Mouse (Mus musculus): ENCODE measurements around the gene Pqlc3.
"Not testable (repeated sequence)": the region's sequence is repeated elsewhere in the genome, so short reads cannot be mapped to it uniquely, and the experiment has no call there.

Pqlc3 gene

GRCm38 (mm10) chr12:16999739-17000497 lies at the start of gene Pqlc3:
Pqlc3 (minus strand) TSS chr12:17000408.
- peak; percentile 91 for DNase-seq

DNA sequence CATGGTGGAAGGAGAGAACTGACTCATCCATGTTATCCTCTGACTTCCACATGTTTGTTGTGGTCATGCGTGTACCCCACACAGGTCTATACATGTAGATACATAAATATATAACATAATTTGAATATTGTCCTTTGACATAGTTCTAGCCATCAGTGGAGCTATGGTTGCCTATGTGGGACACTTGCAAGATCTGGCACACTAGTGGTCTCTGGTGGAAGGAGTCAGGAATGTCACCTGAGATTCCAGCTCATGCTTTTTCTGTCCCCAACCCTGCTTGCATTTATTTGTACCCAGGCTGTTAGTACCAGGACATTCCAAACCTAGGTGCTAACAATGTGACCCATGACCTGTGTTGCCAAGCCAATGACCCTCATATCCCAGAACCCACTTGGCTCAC lies 49.6 kb upstream of the Pqlc3 start:
- DNase-seq: no peak

- DNase-seq: no peak
These were observed 48.9 kb upstream of the Pqlc3 start for GRCm38 (mm10) chr12:17048979-17049612.

GRCm38 (mm10) chr12:17043311-17043710 lies 43.1 kb upstream of the Pqlc3 start:
- DNase-seq: no peak

- DNase-seq: no peak
These were observed 40.4 kb upstream of the Pqlc3 start for GRCm38 (mm10) chr12:17040567-17040966.

GRCm38 (mm10) chr12:17039415-17039814 lies 39.2 kb upstream of the Pqlc3 start:
- no peak for DNase-seq

DNA sequence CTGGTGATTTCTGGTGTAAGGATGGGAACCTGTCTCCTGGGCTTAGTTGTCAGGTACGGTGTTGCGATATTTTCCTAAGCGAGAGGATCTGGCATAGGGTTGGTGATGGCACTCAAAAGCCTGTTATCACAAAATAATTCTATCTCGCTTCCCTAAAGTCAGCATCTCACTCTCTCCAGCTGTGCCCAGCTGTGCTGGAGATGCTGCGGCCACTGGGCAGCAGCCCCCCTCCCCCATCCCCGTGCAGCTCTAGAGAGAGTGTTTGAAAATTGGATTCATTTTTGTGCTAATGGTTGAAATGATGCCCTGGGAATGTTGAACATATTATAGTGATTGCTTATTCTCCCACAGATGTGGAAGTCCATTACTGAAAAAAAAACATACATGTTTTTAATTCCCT lies 38.0 kb upstream of the Pqlc3 start:
- DNase-seq: no peak

DNA sequence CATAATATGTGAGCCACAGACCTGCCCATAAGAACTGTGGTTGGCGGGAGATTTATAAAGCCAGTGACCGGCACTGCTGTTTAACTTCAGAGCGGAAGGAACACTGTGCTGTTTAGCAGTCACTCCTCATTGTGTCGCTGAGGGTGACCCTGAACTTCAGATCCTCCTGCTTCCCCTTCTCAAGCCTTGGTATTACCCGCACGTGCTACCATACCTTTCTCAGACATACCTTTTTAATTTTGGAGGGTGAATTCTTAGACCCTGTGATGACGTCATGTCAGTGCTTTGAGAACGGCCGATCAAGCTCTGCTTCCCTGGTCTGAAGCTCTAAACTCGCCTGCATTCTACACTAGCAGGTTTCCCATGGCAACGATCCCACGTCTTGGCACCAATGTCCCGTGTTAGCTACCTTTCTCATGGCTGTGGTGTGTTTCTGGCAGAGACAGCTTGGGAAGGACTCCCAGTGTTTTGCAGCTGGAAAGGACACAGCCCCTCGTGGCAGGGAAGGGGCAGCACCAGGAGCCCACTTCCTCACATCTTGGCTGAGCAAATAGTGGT lies 36.9 kb upstream of the Pqlc3 start:
- DNase-seq: no peak

- DNase-seq: no peak
These were observed 36.3 kb upstream of the Pqlc3 start for GRCm38 (mm10) chr12:17036532-17036931.

DNA sequence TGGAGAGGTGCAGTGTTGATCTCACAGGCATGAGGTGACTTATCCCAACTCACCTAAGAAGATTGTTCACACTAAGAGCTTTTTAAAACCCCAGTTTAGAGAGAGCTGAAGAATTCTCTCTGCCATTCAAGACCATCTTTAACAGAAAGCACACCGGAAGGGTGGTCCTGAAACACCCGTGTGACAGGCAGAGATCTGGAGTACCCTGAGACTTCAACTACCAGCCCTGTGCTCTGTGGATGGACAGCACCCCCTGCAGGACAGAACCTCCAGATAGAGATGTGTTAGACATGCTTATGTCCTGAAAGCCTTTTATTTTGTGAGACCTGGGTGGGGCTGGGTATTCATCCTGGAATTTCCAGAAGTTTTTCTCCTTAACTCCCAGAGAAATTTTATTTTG lies 34.9 kb upstream of the Pqlc3 start:
- DNase-seq: peak; percentile 70 to 71

- DNase-seq: no peak
These were observed 34.5 kb upstream of the Pqlc3 start for GRCm38 (mm10) chr12:17034671-17035070.

DNA sequence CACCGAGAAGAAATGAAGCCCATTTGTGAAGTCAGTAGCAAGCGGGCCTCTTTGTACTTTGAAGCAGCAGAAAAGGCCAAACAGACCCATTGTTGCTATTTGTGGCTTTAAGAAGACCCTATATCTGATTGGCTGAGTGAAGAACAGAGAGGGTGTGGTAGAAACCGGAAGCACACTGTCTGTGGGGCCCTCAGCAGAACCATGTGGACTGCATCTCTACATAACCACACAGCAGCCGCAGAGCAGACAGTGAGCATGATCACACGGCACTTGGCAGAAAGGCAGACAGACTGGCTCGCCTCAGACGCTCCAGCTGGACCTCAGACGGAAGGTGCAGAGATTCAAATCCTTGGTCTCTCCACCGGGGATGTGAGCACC lies 33.2 kb upstream of the Pqlc3 start:
- DNase-seq: no peak

- DNase-seq: peak; percentile 82 to 83
These were observed 32.7 kb upstream of the Pqlc3 start for GRCm38 (mm10) chr12:17032694-17033463.

DNA sequence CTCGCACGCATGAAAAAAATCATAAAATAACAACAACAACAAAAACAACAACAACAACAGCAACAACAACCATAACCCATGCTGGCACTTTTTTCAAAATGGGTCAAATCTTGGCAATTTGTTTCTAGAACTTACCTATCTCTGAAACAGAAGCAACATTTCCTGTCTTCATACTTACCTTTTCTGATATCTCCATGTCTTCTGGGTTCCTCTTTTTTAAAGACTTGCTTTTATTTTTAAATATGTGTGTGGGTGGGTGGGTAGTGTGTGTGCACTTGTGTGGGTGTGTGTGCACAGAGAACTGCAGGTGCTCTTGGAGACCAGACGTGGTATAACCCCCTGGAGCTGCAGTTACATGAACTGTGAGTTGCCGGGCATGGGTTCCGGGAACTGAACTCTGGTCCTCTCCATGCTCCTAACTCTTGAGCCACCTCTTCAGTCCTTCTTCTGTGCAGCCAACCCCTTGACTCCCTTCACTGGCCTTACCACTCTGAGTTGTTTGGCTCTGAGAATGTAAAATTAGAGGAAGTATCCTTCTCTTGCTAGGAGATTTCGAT lies 24.4 kb upstream of the Pqlc3 start:
- peak; percentile 40 to 47 for DNase-seq

- DNase-seq: no peak
These were observed 21.9 kb upstream of the Pqlc3 start for GRCm38 (mm10) chr12:17022145-17022544.

GRCm38 (mm10) chr12:17021125-17021524 lies 20.9 kb upstream of the Pqlc3 start:
- not testable (repeated sequence) for DNase-seq

DNA sequence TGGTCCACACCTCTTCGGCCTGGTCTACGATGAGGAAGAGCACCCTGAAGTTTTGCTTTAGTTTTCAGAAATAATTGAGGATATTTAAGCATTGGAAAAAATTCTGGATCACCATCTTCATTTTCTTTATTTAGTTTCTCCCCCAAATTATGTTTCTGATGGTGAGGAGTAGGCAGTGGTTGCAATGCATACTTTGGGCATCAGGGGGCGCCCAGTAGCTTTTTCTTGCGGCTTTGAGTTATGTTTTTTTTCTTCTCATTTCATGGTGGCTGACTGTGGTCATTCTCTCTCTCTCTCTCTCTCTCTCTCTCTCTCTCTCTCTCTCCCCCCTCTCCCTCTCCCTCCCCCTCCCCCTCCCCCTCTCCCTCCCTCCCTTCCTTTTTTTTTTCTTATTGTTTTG lies 18.3 kb upstream of the Pqlc3 start:
- DNase-seq: peak; percentile 85 to 86

DNA sequence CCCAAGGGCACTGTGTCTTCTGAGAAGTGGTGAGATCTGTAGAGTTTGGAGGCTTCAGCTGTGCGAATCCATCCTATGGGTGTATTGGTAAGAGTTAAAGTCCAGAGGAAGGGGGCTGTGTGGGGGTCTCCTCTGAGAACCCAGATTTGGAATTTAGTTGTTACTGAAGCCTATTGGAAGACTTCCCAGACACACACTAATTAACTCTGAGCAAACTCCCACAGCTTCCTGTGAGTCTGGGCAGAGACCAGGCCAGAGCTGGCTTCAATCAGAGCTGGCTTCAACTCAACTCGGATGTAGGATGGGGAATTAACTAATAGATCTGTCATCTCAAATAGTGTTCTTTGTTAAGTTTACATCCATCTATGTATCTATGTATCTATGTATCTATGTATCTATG lies 15.5 kb upstream of the Pqlc3 start:
- DNase-seq: no peak

DNA sequence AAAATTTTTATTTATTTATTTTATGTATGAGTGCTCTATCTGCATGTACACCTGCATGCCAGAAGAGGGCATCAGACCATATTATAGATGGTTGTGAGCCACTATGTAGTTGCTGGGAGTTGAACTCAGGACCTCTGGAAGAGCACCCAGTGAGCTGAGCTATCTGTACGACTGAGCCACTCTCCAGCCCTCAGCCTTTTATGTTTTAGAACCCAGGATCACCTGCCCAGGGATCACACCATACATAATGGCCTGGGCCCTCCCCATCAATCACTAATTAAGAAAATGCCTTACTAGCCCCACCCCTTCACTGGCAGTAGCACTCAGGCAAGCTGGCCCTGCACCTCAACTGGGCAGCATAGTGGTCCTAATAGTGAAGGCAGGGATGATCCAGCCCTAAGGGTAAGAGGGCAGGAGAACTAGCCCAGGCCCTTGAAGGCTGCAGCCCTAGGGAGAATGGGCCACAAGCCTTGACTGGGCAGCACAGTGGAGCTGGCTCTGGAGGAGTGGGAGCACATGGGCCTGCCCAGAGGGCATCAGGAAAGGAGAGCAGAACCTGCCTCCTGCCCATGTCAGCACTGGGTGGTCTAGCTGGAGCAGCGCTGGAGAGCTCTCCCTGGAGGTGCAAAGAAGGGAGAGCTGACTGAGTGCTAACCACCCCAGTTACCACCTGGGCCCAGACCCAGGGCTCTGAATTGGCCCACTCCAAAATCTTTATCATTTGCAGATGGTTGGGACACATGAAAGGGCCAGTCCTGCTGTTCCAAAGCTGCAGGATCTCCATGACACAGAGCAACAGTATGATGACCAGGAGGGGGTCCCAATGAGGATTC lies 12.1 kb upstream of the Pqlc3 start:
- no peak for DNase-seq

- peak; percentile 89 to 90 for DNase-seq
These were observed 11.1 kb upstream of the Pqlc3 start, which contains the start of gene 2410004P03Rik for GRCm38 (mm10) chr12:17011100-17011870. 2410004P03Rik (minus strand) TSS chr12:17011727.

DNA sequence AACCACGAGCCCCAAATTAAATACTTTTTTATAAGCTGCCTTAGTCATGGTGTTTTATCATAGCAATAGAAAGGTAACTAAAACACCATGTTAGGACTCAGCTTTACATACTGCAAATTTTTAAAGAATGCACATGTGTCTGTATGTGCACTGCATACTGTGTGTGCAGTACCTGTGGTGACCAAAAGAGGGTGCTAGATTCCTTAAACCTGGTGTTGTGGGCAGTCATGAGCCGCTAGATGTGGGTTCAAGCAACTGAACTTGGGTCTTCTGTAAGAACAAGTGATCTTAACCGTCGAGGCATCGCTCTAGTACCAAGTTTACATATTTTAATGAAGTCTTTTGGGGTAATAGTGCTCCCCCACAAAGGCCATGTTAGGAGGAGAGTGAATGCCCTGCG lies 9.3 kb upstream of the Pqlc3 start:
- no peak for DNase-seq

Measured in B cell, adult 2 months (primary cell).